Mouse (Mus musculus) embryo, embryonic 10 days (tissue): Measurements from ENCODE around the gene Hyal6.

ENCODE experiments used
- DNase-seq: peaks from one replicate; pipeline ENCODE4 v3.0.0-alpha.2; 2015; ENCODE audit warnings: low spot score

Gene Hyal6

DNA sequence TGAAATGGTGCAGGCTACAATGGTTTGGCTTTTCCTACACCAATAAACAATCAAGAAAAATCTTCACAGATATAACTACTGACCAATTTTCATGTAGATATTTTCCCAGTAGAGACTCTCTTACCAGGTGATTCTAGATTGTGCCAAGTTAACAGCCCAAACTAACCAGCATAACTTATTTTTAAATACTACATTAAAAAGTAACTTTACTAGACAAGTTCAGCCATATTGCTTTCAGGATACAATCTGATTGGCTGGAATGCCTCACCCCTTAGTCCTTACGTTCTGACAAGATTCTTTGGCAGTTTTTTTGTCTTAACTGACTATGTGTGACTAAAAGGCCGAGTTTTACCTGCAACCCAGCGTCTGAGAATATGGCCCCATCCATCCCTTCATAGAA lies at the start of gene Hyal6:
TSS of gene Hyal6 (plus strand) at position 301 of the 400 bp plus-strand sequence.
- no peak for DNase-seq

DNA sequence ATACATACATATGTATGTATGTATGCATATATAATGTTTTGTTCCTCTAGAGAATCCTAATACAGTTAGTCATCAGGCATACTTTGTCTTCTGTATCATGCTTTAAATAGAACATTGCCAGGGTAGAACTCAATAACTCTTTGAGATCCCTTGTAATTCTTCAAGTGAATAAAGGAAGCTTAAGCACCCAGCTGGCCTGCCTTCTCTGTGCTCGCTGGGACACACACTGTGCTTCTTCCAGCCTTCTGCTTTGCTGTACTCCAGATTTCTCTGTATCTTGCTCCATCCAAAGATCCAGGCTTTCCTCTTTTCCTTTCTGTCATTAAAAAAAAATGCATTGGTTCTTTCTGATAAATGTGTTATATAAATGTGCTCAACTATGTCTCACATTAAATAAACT lies 45.2 kb upstream of the Hyal6 start:
- no peak for DNase-seq

DNA sequence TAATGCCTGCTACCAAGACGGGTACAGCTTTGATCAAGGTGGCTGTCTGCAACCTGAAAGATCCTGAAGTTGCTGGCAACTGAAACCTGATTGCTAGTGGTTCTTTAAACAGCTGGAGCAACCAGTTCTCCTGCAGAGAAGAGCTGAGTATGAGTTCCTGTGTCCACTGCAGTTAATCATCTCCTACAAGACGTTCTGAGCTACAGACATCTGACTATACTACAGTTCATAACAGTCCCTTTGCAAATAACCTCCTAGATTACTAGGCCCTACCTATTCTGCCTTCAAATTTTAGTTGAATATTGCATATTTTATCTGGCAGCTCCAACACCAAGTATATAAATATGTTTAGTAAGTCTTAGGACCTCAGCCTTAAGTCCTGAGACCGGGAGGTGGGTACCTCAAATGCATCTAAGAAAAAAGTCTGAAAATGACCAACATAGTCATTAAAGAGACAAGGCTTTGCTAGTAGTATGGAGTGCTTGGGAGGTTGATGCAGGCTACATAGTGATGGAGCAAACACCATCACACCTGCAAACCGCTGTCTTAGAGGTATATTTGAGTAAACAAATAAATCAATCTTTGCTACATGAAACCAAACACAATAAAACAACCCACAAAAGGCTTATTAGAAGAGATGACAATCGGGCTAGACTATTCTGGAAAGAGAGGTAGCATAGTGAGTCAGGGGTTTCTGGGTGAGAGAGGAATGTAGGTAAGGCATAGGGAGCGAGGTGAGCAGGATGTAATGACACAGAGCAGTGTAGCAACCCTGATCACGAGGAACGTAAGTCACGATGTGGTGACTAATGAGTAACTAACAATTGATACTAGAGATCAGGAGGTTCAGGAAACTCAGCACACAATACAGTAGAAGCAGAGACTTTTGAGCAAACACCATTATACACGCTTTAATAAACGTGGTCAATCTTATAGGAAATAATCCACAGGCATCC lies 38.3 kb upstream of the Hyal6 start:
- no peak for DNase-seq

DNA sequence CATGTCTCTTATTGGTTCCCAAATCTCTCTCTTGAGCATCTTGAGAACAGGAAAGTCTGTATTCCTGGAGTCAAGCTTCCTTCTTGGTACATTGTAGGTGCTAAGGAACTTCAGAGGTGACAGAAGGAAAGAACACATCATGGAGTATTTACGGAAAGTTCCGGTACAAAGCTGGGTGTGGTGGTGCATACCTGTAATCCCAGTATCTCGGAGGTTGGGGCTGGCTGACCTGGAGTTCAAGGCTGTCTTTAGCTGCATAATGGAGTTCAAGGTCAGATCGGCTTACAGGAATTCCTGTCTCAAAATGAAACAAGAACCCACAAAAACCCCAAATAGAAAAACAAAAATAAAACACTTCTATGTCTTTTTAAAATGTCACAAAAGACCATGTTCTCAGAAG lies 36.9 kb upstream of the Hyal6 start:
- no peak for DNase-seq

DNA sequence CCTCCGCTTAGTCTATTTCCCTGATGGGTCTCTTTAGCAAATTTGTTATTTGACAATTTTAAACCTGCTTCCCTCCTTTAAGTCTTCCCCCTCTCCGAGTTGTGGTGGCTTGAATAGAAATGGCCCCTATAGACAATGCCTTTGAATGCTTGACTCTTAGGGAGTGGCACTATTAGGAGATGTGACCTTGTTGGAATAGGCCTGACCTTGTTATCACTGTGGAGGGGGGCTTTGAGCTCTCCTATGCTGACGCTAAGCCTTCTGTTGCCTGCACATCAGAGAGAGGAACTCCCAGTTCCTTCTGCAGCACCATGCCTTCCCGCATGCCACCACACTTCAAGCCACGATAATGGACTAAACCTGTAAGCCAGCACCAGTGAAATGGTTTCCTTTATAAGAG lies 35.8 kb upstream of the Hyal6 start:
- DNase-seq, result no peak

DNA sequence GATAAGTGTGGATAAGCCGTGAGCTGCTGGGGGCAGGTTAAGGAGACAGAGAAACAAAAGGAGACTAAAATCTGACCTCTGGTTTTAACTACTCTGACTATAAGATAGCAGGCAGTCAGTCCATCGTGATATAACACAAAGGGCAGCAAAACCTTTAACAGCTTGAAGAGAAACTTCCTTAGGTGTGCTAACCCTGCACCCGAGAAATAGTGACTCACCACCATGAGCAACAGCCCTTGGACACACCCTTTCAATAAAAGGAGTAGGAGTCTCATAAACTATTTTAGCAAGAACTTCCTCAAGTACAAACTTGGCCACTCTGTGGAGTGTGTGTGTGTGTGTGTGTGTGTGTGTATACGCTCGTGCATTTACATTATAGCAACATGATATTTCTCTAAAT lies 26.0 kb upstream of the Hyal6 start:
- DNase-seq, result no peak

DNA sequence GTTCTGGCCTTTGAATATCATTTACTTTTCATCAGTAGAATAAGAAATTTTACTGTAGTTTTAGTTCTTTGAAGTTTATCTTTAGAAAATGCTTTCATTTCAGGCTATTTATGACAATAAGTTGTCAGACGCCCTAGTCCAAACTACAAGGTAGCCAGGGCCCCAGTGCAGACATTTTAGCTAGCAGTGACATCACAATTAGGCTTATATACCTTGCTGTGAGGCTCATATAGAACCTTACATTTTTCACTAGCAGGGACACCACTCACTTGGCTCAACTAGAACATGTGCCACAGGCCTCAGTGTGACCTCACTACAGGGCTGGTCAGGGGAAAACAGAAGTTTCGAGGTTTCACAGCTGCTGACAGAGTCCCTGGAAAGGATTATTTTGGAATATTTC lies 25.5 kb upstream of the Hyal6 start:
- DNase-seq, result no peak

DNA sequence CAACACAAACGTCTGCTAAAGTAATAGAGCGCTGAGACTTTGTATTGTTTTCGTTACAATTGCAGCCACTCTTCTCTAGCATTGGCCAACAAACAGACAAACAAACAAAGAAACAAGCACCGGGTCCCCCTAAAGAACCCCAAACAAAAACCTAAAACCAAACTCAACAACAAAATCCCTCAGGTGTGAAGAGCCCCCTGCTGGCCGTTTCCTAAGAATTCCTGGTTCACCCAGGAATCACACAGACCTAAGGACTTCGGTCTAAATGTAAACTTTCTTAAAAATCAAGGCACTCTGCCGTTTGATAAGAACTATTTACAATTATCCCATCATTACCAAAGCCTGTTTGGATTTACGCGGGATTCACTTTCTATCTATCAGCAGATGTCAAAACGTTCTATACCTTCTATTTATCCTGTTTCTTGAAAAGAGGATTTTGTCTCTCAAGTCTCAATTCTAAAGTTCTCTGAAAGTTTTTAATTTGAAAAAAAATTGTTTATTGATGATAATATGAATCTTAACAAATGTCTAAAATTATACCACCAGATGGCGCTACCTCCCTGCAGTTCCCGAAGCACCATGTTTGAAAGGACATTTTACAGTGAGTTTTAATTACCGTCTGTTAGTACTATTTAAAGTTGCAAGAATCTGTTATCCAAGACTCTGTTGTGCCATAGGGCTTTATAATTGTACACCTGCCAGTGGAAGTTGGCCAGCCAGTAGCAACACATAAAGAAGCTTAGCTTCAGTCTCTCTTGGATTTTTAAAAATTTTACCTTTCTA lies 11.5 kb upstream of the Hyal6 start:
- DNase-seq, result peak; percentile 63

DNA sequence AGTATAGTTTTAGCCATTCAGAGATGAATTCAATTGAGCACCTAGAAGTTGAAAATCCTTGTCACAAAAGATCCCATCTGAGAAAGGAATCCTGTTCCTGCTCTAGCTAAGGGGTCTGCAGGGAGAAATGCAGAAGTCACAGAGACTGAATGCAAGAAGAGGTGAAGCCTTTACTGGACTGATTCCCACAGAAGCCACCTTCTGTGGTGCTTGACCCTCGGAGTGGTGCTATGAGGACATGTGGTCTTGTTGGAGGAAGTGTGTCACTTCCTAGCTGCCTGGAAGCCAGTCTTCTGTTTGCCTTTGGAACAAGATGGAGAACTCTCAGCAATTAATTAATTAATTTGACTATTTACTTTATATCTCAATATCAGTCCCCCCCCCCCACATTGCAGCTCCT lies 4.9 kb upstream of the Hyal6 start:
- no peak for DNase-seq

DNA sequence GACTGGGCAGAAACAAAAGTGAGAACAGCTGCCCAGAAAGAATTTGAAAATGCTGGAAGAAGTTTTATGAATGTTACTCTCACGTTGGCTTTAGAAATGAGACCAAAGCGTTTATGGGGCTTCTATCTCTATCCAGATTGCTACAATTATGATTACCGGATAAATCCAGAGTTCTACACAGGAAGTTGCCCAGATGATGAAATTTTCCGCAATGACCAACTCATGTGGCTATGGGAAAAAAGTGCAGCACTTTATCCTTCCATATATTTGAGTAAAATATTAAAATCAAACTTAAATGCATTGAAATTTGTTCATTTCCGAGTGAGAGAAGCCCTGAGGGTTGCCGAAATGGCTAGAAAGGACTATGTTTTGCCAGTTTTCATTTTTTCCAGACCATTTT lies 1.5 kb downstream of the Hyal6 start:
- DNase-seq, result no peak

DNA sequence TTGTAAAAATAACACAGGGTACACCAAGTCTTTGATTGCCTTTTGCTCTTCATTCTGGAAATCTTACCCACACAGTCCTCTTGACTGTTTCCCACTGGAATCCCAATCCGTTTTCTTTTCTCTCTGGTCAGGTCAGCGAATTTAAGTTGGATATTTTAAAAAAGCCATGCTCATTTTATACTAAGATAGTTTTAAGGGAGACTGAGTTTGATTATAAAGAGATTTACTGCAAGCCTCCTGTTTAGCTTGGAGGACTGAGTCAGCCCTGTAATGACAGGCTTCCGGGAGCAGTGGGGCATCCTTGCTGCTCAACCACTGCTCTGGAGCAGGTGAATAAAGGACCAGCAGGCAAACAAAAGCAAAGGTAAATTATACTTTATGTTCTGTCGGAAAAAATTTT lies 15.0 kb downstream of the Hyal6 start, which contains the start of gene Hyal4:
TSS of gene Hyal4 (plus strand) at position 301 of the 400 bp plus-strand sequence.
- no peak for DNase-seq

DNA sequence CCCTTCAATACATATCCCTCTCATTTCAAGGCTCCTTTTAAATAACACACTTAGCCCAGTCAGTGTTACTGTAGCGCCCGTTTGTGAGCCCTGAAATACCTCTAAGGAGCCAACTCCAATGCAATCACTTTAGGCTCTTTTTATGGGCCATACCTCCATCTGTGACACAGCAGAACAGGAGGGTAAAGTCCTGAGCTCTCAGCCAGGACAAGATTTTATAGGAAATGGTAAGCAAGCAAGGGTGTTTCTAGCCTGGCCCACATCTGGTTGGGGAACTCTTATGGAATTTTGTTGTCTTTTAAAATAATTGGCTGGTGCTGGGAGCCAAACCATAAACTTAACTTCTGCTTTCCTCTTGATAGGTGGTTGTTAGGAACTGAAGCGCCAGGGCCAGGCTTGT lies 26.2 kb downstream of the Hyal6 start:
- DNase-seq, result no peak

DNA sequence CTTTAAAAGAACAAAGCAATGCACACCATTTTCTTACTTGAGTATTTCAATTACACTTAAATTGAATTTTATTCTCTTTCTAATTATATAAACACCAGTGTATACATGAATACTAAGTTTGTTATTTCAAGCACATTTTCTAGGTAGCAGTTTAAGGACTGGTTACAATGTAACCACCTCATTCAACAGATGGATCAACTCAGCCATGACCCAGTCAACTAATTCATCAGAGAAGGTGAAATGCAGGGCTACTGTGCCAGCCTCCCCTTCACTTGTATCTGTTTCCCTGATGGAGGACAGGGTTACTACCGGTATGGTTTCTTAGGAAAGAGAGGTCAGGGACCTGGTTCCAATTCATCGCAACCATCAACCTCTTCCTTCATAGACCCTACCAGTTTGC lies 33.2 kb downstream of the Hyal6 start:
- no peak for DNase-seq

DNA sequence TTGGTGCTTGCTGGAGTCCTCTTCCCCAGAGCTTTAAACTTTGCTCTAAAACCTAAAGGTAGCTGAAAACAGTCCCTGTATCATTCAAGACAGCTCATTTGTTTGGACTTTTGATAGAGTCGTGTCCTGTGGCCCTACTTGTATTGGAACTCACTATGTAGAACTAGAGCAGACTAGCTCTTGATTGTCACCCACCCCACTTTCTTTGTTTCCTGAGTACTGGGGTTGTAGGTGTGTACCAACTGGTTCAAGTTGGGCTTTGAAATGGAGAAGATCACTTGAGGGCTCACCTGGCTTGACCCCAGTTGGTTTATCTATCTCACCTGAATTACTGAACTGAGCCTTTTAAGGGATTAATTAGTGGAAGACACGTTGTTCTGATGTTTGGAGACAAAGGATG lies 46.1 kb downstream of the Hyal6 start:
- no peak for DNase-seq

DNA sequence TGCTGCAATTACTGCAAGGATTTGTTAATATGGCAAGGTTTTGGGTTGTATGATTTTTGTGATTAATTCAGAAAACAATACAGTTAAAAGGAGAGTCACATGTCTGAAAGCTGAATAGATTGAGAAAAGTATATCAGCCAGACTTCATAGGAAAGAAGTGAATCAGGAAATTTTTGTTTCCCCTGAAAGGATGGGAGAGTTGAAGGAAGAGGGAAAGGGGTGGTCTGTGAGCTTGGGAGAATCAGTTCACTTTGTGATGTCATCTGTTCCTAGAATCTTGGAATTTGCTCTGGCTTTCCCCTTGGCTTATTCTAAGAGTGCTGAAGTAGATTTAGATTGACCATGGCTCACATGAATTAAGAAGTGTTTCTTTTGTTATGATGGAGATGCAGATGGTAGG lies 57.8 kb downstream of the Hyal6 start, which contains the start of gene Spam1:
TSS of gene Spam1 (plus strand) at position 301 of the 400 bp plus-strand sequence.
- DNase-seq, result no peak
